Mouse (Mus musculus) C2C12 (cell line): ENCODE measurements at regions not wholly inside any gene's neighbourhood (a gene's known extent, or its start where the extent isn't known, plus 50 kb on each side); places are given as distances from the start of the nearest gene placed in this dataset.
"Not testable (repeated sequence)": the region's sequence is repeated elsewhere in the genome, so short reads cannot be mapped to it uniquely, and the experiment has no call there.

Experiments
- H3K27me3 ChIP-seq: one replicate; pipeline ENCODE4 v1.6.1; 2011; ENCODE audit not compliant: control insufficient read depth, insufficient read depth, insufficient read length
- H3K36me3 ChIP-seq: one replicate; pipeline ENCODE4 v1.6.1; 2011; ENCODE audit not compliant: control insufficient read depth, insufficient read depth
- H3K4me3 ChIP-seq: one replicate; pipeline ENCODE4 v1.5.1; 2011; ENCODE audit warnings: mild to moderate bottlenecking, control low read depth; ENCODE audit not compliant: poor library complexity, insufficient read depth, severe bottlenecking
- H3K79me2 ChIP-seq: one replicate; pipeline ENCODE4 v1.6.1; 2011; ENCODE audit not compliant: control insufficient read depth, insufficient read depth
- H3K79me3 ChIP-seq: one replicate; pipeline ENCODE4 v1.6.1; 2011; ENCODE audit warnings: low read depth, control low read depth
- H3ac ChIP-seq: one replicate; pipeline ENCODE3; 2011; ENCODE audit warnings: low read depth; ENCODE audit not compliant: control insufficient read depth, insufficient read length
- CEBPB ChIP-seq: IDR thresholded peaks from one replicate; pipeline ENCODE4 v1.6.1; 2011; ENCODE audit warnings: low read depth, mild to moderate bottlenecking, control low read depth, moderate library complexity
- CTCF ChIP-seq: IDR thresholded peaks from one replicate; pipeline ENCODE4 v1.5.1; 2011; ENCODE audit not compliant: control insufficient read depth, insufficient read depth, insufficient read length
- FOSL1 ChIP-seq: IDR thresholded peaks from one replicate; pipeline ENCODE4 v1.8.0; 2011; ENCODE audit warnings: mild to moderate bottlenecking, low read length; ENCODE audit not compliant: poor library complexity, insufficient read depth, severe bottlenecking
- MAX ChIP-seq: IDR thresholded peaks from one replicate; pipeline ENCODE4 v1.6.1; 2011; ENCODE audit warnings: mild to moderate bottlenecking, control low read depth
- MYOD1 ChIP-seq: IDR thresholded peaks from one replicate; pipeline ENCODE4 v1.6.1; 2011; ENCODE audit warnings: low read depth; ENCODE audit not compliant: control insufficient read depth, insufficient read length
- MYOG ChIP-seq: IDR thresholded peaks from one replicate; pipeline ENCODE4 v1.6.1; 2011; ENCODE audit not compliant: control insufficient read depth, insufficient read length; ENCODE audit errors: extremely low read depth
- USF1 ChIP-seq: IDR thresholded peaks from one replicate; pipeline ENCODE4 v1.6.1; 2011; ENCODE audit warnings: low read depth, mild to moderate bottlenecking, control low read depth, moderate library complexity

GRCm38 (mm10) chr15:32781609-32782008, 537.0 kb downstream of the Sema5a start:
- not testable (repeated sequence) for H3K79me3 ChIP-seq, H3K36me3 ChIP-seq, H3ac ChIP-seq, H3K27me3 ChIP-seq, H3K4me3 ChIP-seq, H3K79me2 ChIP-seq

GRCm38 (mm10) chr15:32799222-32799621, 554.6 kb downstream of the Sema5a start:
- no peak overlapping the region for H3K4me3 ChIP-seq
- H3K79me2 ChIP-seq: no peaks in the 10 kb centered on the region
- no peaks in the 10 kb centered on the region for H3K36me3 ChIP-seq
- no peaks in the 10 kb centered on the region for H3K79me3 ChIP-seq
- no peak overlapping the region for H3ac ChIP-seq
- no peak for TF ChIP-seq USF1
- no peak for TF ChIP-seq CTCF
- no peak for TF ChIP-seq FOSL1
- no peak for TF ChIP-seq MAX
- no peaks in the 10 kb centered on the region for H3K27me3 ChIP-seq

- Histone ChIP-seq H3K27me3 (no peaks in the 10 kb centered on the region), H3K36me3 (no peaks in the 10 kb centered on the region), H3K79me2 (no peaks in the 10 kb centered on the region), H3K4me3 (no peak overlapping the region), H3ac (no peak overlapping the region), H3K79me3 (no peaks in the 10 kb centered on the region)
- TF ChIP-seq MYOD1 (no peak), CEBPB (no peak), FOSL1 (no peak), MAX (no peak), USF1 (no peak), CTCF (no peak), MYOG (no peak)
Observed at GRCm38 (mm10) chr15:32810849-32811632, 566.4 kb downstream of the Sema5a start.

- Histone ChIP-seq H3K4me3 (no peak overlapping the region), H3K36me3 (no peaks in the 10 kb centered on the region), H3K79me3 (no peaks in the 10 kb centered on the region), H3K79me2 (no peaks in the 10 kb centered on the region), H3ac (no peak overlapping the region), H3K27me3 (no peaks in the 10 kb centered on the region)
- TF ChIP-seq MAX (no peak), MYOD1 (no peak), MYOG (no peak), FOSL1 (no peak), CEBPB (no peak), USF1 (no peak), CTCF (no peak)
Observed at GRCm38 (mm10) chr15:32839966-32840365, 595.4 kb downstream of the Sema5a start.
